Mouse (Mus musculus): Measurements from ENCODE around the gene Exoc4.

- TF ChIP-seq CTCF (IDR thresholded peaks at IDR 0.05; ENCODE audit: low read depth, low read length) = no peak
- no peak for TF ChIP-seq GATA1 (IDR thresholded peaks at IDR 0.05; ENCODE audit: borderline replicate concordance, low read length)
- TF ChIP-seq GATA2 (IDR thresholded peaks at IDR 0.05; ENCODE audit: borderline replicate concordance, low read depth, low read length) = no peak
- no peak for TF ChIP-seq POLR2AphosphoS5 (IDR thresholded peaks at IDR 0.05; ENCODE audit: insufficient replicate concordance, low read depth, low read length)
- TF ChIP-seq TAL1 (conservative IDR thresholded peaks at IDR 0.05; ENCODE audit: low read depth, low read length) = no peak
Measured at GRCm38 (mm10) chr6:33267571-33267970, 18.7 kb downstream of the Exoc4 start.

Measured in G1E (cell line).